Mouse (Mus musculus): ENCODE data around the gene Ptpn13. TPM values are rescaled to one million over a fixed set of nuclear protein-coding genes. Genes with fewer than 3 reads are reported as not detected.

Ptpn13 gene
- total and polyA plus RNA-seq, 3 experiments, result 15.1 to 43.6 (median 15.5) TPM

- TF ChIP-seq GATA1 (IDR thresholded peaks at IDR 0.05; ENCODE audit: low read depth, low read length) (peak; percentile 55), ZC3H11A (IDR thresholded peaks at IDR 0.05; ENCODE audit: low read depth, low read length) (no peak), TCF12 (IDR thresholded peaks at IDR 0.05; ENCODE audit: low read depth, low read length) (peak; percentile 49), RAD21 (IDR thresholded peaks at IDR 0.05; ENCODE audit: low read depth, low read length) (no peak), POLR2A (IDR thresholded peaks at IDR 0.05; ENCODE audit: control insufficient read depth in 1 of 2, insufficient read depth in 1 of 2, low read depth in 1 of 2, low read length in 2 of 2, poor library complexity in 1 of 2) (no peak; a peak in 2 of 4 replicates), KAT2A (conservative IDR thresholded peaks at IDR 0.05; ENCODE audit: low read depth, low read length) (no peak), MAZ (IDR thresholded peaks at IDR 0.05; ENCODE audit: low read depth, low read length) (peak; percentile 32; the same call in 1 of the 2 replicates), POLR2AphosphoS2 (IDR thresholded peaks at IDR 0.05; ENCODE audit: low read length) (no peak), JUND (IDR thresholded peaks at IDR 0.05; ENCODE audit: low read depth, low read length) (no peak), MEF2A (IDR thresholded peaks at IDR 0.05; ENCODE audit: extremely low read depth, insufficient replicate concordance, low read depth, low read length, poor library complexity, severe bottlenecking) (no peak), ZNF384 (IDR thresholded peaks at IDR 0.05; ENCODE audit: low read depth, low read length) (no peak), E2F4 (IDR thresholded peaks at IDR 0.05; ENCODE audit: borderline replicate concordance, low read depth, low read length) (no peak), UBTF (IDR thresholded peaks at IDR 0.05; ENCODE audit: borderline replicate concordance, insufficient read depth, low read depth, low read length) (0 out of 2 replicates have a peak, but pooled peaks have one; percentile 77), SMC3 (IDR thresholded peaks at IDR 0.05; ENCODE audit: low read depth, low read length) (no peak), ZKSCAN1 (IDR thresholded peaks at IDR 0.05; ENCODE audit: low read depth, low read length) (no peak), MAX (IDR thresholded peaks at IDR 0.05; ENCODE audit: low read length) (0 out of 2 replicates have a peak, but pooled peaks have one; percentile 16), CHD1 (IDR thresholded peaks at IDR 0.05; ENCODE audit: low read depth, low read length) (no peak), HCFC1 (IDR thresholded peaks at IDR 0.05; ENCODE audit: low read depth, low read length) (no peak), USF1 (IDR thresholded peaks at IDR 0.05; ENCODE audit: low read depth, low read length) (no peak), ZMIZ1 (IDR thresholded peaks at IDR 0.05; ENCODE audit: low read depth, low read length) (no peak), CHD2 (IDR thresholded peaks at IDR 0.05; ENCODE audit: low read length) (no peak), TBP (IDR thresholded peaks at IDR 0.05; ENCODE audit: low read depth, low read length) (peak; percentile 79), EP300 (IDR thresholded peaks at IDR 0.05; ENCODE audit: low read depth in 1 of 2, low read length in 2 of 2) (peak in 1 of 2 experiments; percentile 81; a peak in 2 of 4 replicates), NRF1 (IDR thresholded peaks at IDR 0.05; ENCODE audit: insufficient read depth, low read depth, low read length, poor library complexity, severe bottlenecking) (no peak), ELF1 (IDR thresholded peaks at IDR 0.05; ENCODE audit: low read depth, low read length) (no peak), MYC (IDR thresholded peaks at IDR 0.05; ENCODE audit: low read depth, low read length) (peak; percentile 71; the same call in 1 of the 2 replicates), ETS1 (IDR thresholded peaks at IDR 0.05; ENCODE audit: low read depth, low read length) (no peak), MAFK (IDR thresholded peaks at IDR 0.05; ENCODE audit: borderline replicate concordance, low read depth, low read length) (no peak), MXI1 (IDR thresholded peaks at IDR 0.05; ENCODE audit: low read depth, low read length) (no peak), TAL1 (IDR thresholded peaks at IDR 0.05; ENCODE audit: low read length) (0 out of 2 replicates have a peak, but pooled peaks have one; percentile 4), BHLHE40 (IDR thresholded peaks at IDR 0.05; ENCODE audit: borderline replicate concordance, low read depth, low read length) (no peak)
- H3K4me1 ChIP-seq (ENCODE audit: control insufficient read depth in 1 of 2, insufficient read depth in 2 of 2, low read length in 2 of 2), result peaks cover 18 to 26% of the 10 kb centered on the region in 2 experiments
- DNase-seq (ENCODE audit: low read depth, low spot score), result peak; percentile 75
- H3K27ac ChIP-seq (ENCODE audit: control insufficient read depth, low read depth, low read length), result peak overlapping the region; percentile 76
- H3K27me3 ChIP-seq (ENCODE audit: control insufficient read depth in 1 of 2, insufficient read depth in 2 of 2, low read length in 2 of 2), result no peaks in the 10 kb centered on the region
- peaks cover 0 to 38% of the 10 kb centered on the region in 2 experiments; a peak in 2 of 4 replicates for H3K36me3 ChIP-seq (ENCODE audit: control insufficient read depth in 1 of 2, insufficient read depth in 2 of 2, low read length in 2 of 2)
- peaks cover 2% of the 10 kb centered on the region; the same call in 1 of the 2 replicates for H3K79me2 ChIP-seq (ENCODE audit: control insufficient read depth, insufficient read depth, low read length, poor library complexity)
- H3K4me3 ChIP-seq (ENCODE audit: control insufficient read depth in 1 of 2, insufficient read depth in 1 of 2, low read depth in 2 of 2, low read length in 2 of 2), result peak overlapping the region; percentile 10 to 40; a peak in 3 of 4 replicates
- peak overlapping the region; percentile 51 for H3K9ac ChIP-seq (ENCODE audit: control insufficient read depth, low read depth, low read length, poor library complexity, severe bottlenecking)
- H3K9me3 ChIP-seq (replicated peaks; ENCODE audit: insufficient read depth, low read length), result no peaks in the 10 kb centered on the region
Observed at GRCm38 (mm10) chr5:103442269-103442688, 17.3 kb downstream of the Ptpn13 start.

All from MEL (cell line).